Mouse (Mus musculus) spleen, adult 12 weeks (tissue): ENCODE data around the gene Apoc4.

Experiments used
- DNase-seq: peaks from one replicate; pipeline ENCODE4 v3.0.0; 2022; ENCODE audit warnings: low spot score

Apoc4 gene

DNA sequence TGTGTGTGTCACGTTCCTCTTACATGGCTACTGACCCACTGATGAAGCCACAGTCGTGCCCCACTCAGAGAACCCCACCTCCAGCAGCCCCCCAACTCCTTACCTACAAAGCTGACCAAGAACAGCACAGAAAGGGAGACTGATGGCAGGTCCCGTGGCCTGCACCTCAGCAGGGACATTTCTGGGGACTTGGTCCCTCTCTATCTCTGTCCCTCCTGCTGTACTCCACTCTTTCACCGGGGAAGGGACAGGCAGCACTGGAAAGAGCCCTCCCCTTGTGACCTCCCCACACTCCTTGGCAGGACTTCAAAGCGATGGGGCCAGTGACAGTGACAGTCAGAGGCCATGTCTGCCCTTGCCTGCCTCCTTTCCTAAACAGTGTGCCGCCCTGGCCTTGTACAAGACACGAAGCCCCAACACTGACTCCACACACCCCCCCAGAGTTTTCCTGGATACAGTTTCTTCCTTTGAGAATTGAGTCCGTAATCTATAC, at the start of gene Apoc4, which contains the start of gene Gm44805:
Gene Apoc4, minus strand, starts transcription at position 278 of the 493 bp plus-strand sequence.
Gene Gm44805, minus strand, starts transcription at position 222 of the 493 bp plus-strand sequence.
- no peak for DNase-seq

DNA sequence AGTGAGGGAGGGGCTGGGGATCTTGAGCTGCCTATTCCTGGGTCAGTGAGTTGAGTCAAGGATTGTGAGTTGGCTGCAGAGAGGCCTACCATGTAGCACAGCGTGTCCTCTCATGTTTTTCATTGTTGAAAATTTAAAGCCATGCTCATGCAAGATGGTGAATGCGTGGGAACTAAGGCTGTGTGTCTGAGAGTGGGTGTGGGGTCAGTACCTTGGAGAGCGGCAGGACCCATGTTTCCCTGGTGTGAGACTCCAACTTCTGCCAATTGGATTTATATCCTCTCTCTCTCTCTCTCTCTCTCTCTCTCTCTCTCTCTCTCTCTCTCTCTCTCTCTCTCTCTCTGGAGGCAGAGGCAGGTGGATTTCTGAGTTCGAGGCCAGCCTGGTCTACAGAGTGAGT, 45.3 kb upstream of the Apoc4 start:
- no peak for DNase-seq

- DNase-seq: no peak
Measured at GRCm38 (mm10) chr7:19724167-19724566, 42.9 kb upstream of the Apoc4 start.

GRCm38 (mm10) chr7:19722754-19723195, 41.5 kb upstream of the Apoc4 start:
- DNase-seq: no peak

- no peak for DNase-seq
Measured at GRCm38 (mm10) chr7:19719200-19719599, 37.9 kb upstream of the Apoc4 start.

GRCm38 (mm10) chr7:19718297-19718952, 37.1 kb upstream of the Apoc4 start:
- no peak for DNase-seq

- no peak for DNase-seq
Measured at GRCm38 (mm10) chr7:19717346-19717745, 36.1 kb upstream of the Apoc4 start.

- DNase-seq: no peak
Measured at GRCm38 (mm10) chr7:19716822-19717221, 35.5 kb upstream of the Apoc4 start.

DNA sequence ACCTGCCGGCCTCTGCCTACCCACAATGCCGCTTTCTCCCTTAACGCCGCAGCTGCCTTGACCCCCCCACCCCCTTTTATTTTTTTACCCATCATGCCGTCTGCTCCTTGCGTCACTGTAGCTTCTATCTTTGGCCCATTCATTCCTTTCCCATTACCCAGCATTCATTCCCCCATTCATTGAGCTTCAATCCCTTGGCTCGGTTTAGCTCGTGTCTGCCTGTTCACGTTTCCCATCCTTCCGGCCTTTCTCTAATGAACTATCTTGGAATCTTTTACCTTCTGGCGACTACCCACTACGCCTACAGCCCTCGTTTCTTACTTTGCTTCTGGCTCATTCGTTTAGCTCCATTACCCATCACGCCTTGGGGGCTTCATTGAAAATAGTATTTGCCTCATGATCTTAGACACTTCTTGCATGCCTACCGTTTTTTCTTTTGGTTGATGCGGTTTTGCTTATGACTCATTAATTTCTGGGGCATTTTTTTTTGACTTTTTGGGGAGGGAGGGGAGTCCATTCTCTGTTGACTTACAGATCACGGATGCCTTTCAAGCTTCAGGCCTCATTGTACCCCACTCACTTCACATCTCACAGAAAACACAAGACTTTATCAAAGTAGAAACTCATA, 34.9 kb upstream of the Apoc4 start:
- no peak for DNase-seq

- peak; percentile 99 for DNase-seq
Measured at GRCm38 (mm10) chr7:19715239-19716054, 34.2 kb upstream of the Apoc4 start, which contains the start of gene Tomm40. Gene Tomm40, minus strand, starts transcription at chr7:19715438.

DNA sequence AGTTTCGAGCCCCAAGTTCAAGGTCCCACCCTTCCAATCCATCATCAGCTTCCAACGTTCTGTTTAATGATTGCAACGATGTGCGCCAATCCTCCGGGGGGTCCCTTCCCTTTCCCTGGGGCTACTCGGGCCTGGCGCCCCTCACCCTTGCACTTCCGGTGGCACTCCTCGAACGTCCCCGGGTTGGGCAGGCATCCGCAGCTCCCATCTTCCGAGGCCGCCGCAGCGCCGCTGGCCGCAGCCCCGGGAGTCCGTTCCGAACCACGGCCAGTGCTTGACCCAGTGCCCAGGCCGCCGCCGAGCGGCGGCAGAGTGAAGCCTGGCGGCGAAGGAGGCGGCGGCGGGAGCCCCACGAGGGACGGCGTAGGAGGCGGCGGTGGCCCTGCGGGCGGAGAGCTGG, 33.6 kb upstream of the Apoc4 start:
- no peak for DNase-seq

GRCm38 (mm10) chr7:19713598-19713997, 32.3 kb upstream of the Apoc4 start:
- DNase-seq: no peak

- DNase-seq: no peak
Measured at GRCm38 (mm10) chr7:19713196-19713595, 31.9 kb upstream of the Apoc4 start.

DNA sequence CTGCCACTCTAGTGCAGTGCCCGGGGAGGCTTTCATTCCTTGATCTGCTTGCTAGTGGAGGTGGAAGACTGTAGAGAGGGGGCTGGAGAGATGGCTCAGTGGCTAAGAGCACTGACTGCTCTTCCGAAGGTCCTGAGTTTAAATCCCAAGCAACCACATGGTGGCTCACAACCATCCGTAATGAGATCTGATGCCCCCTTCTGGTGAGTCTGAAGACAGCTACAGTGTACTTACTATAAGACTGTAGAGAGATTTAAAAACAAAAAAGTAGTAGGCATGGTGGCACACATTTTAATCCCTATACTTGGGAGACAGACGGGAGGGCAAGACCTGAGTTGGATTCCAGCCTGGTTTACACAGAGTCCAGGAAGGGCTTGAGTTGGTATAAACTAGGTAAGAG, 31.1 kb upstream of the Apoc4 start:
- DNase-seq: no peak

- DNase-seq: no peak
Measured at GRCm38 (mm10) chr7:19710650-19711049, 29.4 kb upstream of the Apoc4 start.

DNA sequence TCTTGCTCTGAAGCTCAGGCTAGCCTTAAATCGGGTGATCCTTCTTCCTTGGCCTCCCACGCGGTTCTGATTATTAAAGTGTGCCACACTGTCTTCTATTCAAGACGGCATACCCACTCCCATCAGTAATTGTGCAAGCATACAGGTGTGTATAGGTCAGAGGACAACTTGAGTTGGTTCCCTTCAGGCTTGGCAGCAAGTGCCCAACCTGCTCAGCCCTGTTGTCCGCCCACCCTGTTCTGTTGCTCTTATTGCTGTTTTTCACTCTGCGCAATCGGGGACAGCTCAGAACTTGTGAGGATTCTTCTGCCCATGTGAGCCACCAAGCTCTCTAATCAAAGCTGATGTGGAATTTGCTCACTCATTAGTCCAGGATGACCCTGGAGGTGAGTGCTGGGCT, 24.0 kb upstream of the Apoc4 start:
- DNase-seq: no peak

GRCm38 (mm10) chr7:19704475-19704874, 23.2 kb upstream of the Apoc4 start:
- no peak for DNase-seq

- no peak for DNase-seq
Measured at GRCm38 (mm10) chr7:19702859-19703555, 21.7 kb upstream of the Apoc4 start.

- DNase-seq: no peak
Measured at GRCm38 (mm10) chr7:19701069-19701761, 19.9 kb upstream of the Apoc4 start.

DNA sequence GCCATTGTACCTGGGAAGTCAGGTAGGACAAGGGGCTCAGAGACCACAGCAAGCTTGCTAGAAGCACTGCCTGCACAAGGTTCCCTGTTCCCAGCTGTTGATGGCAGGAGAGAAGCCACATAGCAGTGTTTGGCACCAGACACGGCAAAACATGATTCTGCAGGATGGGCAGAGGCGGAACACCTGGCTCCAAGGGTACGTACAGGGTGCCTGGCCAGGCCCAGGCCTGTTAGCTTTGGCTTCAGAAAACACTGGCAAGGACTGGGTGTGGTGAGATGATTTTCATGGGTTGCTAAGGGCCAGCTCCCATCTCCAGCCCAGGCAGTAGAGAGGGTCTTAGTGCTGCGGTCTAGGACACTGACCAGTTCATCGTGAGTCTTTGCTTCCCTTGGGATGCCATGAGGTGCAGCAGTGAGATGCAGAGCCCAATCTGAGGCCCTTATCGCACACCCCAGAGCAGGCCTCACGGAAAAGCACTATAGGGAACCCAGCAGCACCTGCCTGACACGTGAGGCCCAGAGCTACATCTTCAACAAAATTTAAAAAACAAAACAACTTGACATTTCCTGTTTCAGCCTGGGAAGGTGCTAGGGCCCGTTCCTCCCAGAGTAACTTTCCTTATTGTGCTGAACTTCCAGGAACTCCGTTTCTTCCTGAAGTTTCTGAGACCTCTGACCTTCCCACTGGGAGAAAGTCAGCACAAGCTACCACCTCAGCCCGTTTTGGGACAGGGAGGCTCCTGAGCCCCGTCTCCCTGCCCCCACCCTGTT, 19.2 kb upstream of the Apoc4 start:
- no peak for DNase-seq

DNA sequence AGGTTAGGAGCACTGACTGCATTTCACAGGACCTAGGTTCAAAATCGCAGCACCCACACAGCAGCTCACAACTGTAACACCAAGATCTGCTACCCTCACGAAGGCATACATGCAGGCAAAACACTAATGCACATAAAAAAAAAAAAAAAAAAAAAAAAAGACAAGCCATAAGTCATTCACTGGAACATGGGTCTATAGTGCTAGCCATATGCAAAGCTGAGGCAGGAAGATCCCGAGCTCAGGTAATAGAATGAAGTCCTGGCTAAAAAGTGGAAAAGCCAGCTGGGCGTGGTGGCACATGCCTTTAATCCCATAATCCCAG, 18.5 kb upstream of the Apoc4 start:
- DNase-seq: no peak
